Mouse (Mus musculus) activated CD4-positive, CD25-positive, alpha-beta regulatory T cell, adult 9 weeks (primary cell): ENCODE data around the gene Actg2. TPM values are rescaled to one million over a fixed set of nuclear protein-coding genes. Genes with fewer than 3 reads are reported as not detected.

ENCODE experiments used
- polyA plus RNA-seq: library from polyadenylated mRNA; unstranded; fragments of 100-300 nt; shearing (Covaris generic); gene quantifications from one replicate; pipeline ENCODE4 v1.2.1, GENCODE M21; 2017

Actg2 gene
- 19.6 TPM for polyA plus RNA-seq

DNA sequence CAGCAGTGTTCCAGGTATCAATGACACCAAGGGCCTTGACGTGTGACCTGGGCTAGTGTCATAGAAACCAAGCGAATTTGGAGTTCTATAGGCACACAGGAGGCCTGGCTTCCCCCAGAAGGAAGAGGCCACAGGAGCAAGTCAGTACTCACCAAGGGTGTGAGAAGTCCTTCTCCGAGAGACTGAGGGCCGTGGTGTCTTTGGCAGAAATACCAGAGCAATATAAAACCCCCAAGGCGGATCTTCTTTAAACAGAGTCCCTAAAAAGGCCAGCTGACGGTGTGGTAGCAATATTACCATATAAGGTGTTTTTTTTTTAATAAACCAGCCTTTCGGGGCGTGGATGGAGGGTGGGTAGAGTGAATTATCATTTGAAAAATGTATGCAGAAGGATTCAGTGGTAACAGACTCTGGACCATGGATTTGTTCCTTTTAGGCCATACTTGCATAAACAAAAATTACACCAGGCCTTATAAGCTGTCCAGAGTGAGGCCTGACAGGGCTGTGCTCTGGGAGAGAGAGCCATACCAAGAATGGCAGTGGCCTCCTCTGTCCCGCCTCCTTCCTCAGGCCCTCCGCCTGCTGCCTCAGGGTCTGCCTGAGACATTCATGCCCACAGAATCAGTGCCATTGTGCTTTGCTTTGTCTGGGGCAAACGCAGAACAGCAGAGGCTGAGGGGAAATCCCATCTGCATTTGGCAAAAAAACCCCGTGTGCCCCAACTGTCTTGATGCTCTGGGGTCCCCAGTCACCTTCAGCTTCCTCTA is at the start of gene Actg2:
Actg2 (minus strand) TSS at position 238 of the 767 bp plus-strand sequence.

DNA sequence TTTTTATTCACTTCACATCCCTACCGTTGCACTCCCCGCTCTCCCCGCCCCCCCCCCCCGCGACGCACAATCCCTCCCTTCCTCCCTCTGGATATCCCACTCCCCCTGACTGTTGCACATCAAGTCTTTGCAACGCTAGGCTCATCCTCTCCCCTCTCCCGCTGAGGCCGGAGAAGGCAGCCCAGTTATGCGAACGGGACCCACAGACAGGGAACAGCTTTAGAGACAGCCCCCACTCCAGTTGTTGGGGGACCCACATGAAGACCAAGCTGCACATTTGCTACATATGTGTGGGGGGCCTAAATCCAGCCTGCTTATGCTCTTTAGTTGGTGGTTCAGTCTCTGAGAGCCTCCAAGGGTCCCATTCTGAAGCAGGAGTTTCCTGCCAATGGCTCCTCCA is 36.6 kb upstream of the Actg2 start, which contains the start of gene Stambp:
Stambp (minus strand) TSS at position 59 of the 400 bp plus-strand sequence.

DNA sequence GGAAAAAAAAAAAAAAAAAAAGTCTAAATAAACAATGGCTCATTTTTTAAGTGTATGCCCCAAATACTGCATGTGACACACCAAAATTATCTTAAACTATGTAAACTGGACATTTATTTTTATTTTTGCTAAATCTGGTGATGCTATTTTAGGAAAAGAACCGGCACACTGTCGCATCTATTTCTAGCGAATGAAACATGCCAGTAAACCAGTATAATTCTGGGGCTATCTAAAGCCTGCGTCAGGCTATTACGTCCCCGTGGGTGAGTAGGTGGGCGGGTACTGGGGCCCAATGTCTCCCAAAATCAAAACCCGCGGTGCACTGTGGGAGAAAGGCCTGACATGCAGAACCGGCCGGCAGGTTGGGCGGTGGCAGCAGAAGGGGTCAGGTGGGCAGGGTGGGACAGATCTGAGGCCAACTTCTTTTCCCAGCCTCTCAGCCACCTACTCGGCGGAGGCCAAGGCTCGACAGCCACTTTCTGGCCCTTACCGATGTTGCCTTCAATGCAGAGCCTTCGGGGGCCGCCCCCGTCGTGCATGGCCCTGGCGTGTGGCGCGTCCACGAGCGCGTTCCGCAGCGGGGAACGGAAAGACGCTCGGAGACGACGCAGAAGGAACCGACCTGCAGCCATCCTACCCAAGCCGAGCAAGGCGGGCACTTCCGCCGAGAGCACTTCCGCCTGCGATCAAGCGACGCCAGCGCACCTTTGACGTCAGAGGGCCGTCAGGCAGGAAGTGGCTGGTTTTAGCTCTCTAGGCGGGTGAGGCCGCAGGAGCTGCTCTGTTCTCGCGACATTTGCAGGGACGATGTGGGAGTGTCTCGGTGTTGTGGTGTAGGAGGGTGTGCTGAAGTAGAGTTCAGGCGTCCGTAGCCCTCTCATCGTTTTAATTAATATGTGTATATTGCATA is 29.6 kb downstream of the Actg2 start, which contains the start of gene Dguok:
Dguok (minus strand) TSS at position 712 of the 910 bp plus-strand sequence.

Other genes starting within 250 kb of the Actg2 start
- gene Mthfd2, start 210.4 kb downstream of the Actg2 start, polyA plus RNA-seq = 80.7 TPM
- gene Mob1a, start 210.2 kb downstream of the Actg2 start, polyA plus RNA-seq = 125 TPM
- 54.9 TPM for gene Bola3, start 187.1 kb downstream of the Actg2 start, polyA plus RNA-seq
- 45.3 TPM for gene Tet3, start 77.2 kb downstream of the Actg2 start, polyA plus RNA-seq
- gene Dguok, start 29.3 kb downstream of the Actg2 start, polyA plus RNA-seq = 135 TPM
- gene Stambp, start 36.5 kb upstream of the Actg2 start, polyA plus RNA-seq = 39.4 TPM
- not detected for gene Clec4f, start 119.9 kb upstream of the Actg2 start, polyA plus RNA-seq
- gene Cd207, start 141.6 kb upstream of the Actg2 start, polyA plus RNA-seq = not detected
- gene Vax2, start 175.0 kb upstream of the Actg2 start, polyA plus RNA-seq = 0.37 TPM
- gene Atp6v1b1, start 206.7 kb upstream of the Actg2 start, polyA plus RNA-seq = not detected
- gene Ankrd53, start 226.4 kb upstream of the Actg2 start, polyA plus RNA-seq = not detected
- gene Tex261, start 239.5 kb upstream of the Actg2 start, polyA plus RNA-seq = 92.1 TPM